Mouse (Mus musculus): ENCODE data around the gene Calr.
"Not testable (repeated sequence)": the region's sequence is repeated elsewhere in the genome, so short reads cannot be mapped to it uniquely, and the experiment has no call there.

The Calr gene

DNA sequence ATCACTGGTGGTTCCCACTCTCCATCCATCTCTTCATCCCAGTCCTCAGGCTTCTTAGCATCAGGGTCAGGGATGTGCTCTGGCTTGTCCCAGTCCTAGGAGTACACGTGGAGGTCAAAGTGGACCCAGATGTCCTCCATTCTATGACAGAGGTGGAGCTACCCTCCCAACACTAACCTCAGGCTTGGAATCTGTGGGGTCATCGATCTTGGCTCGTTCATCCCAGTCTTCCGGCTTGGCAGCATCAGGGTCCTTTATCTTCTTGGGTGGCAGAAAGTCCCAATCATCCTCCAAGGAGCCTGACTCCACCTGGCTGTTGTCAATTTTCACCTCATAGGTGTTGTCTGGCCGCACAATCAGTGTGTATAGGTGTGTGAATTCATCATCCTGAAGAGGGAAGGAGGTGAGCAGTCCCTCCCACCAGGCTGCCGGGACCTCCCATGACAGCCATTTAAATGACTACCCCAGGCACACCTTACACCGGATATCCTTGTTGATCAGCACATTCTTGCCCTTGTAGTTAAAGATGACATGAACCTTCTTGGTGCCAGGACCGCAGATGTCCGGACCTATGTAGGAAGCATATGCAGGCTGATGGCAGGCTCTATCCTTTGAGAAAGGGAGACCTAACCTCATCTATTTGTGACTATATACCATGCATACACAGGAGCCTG lies 2.2 kb downstream of the Calr start:
- no peak for DNase-seq (ENCODE audit: low spot score)

DNA sequence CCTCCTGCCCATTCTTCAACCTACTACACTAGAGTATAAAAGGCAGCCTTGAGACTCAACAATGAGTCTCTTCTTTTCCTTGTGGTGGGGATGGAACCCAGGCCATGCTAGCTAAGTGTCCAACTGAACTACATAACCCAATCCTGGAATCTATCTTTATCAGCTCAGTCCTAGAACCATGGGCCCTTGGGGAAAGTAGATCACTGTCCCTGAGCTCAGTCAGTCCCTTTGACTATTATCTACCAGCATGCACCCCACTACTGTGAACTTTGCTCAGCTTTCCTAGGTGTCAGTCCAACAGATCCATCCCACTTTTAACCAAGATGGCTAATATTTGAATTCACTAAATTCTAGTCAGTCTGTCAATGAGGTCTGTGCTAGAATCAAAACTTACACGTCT lies 5.2 kb downstream of the Calr start:
- no peak for DNase-seq (ENCODE audit: low spot score)

DNA sequence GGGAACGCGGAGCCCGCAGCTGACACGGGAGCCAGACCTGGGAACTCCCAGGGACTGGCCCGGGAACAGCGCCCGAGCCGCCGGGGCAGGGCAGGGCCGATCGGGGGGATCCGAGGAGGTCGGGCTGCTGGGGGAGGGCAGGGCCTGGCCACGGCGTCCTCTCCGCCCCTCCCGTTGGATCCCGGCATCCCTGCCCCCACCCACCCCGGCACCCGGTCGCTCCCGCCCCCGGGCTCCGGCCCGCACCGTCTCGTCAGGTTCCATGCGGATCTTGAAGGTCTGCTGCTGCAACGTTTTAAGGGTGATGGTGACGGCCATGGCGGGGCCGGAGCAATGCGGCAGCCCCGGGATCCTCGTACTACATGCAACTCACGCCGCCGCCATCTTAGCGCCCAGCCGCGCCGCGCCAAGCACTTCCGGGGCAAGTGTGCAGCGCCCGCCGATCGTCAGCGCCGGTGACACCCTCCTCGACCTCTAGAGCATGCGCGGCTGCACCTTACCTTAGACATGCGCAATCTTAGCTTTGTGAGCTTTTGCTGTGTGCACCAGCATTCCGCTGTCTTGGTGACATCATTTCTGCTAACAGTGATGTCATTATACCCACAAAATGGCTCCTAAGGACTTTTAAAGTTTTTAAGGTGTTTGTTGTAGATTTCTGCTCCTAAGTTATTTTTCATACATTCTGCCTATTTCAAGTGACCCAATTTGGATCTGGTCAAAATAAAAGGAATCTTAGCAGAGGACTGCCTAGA lies 6.3 kb downstream of the Calr start, which contains the start of gene Rad23a:
Gene Rad23a (minus strand): TSS at position 418 of the 752 bp plus-strand sequence.
- peak; percentile 78 for DNase-seq (ENCODE audit: low spot score)

DNA sequence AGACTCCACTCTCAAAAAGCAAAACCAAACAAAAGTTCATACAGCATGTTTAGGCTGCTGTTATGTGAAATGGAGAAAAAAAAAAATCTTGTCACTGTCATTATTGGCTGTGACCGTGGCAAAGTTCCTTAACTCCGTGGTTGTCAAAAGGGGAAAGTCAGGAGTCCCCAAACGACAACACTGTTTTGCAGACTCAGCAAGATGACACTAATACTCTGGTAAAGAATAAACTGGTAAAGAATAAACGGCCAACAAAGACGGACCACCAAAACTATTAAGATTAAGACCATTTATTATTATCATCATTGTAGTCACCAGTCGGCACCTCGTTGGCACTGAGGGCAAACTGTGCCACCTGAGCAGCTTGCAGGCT lies 6.9 kb downstream of the Calr start:
- no peak for DNase-seq (ENCODE audit: low spot score)

DNA sequence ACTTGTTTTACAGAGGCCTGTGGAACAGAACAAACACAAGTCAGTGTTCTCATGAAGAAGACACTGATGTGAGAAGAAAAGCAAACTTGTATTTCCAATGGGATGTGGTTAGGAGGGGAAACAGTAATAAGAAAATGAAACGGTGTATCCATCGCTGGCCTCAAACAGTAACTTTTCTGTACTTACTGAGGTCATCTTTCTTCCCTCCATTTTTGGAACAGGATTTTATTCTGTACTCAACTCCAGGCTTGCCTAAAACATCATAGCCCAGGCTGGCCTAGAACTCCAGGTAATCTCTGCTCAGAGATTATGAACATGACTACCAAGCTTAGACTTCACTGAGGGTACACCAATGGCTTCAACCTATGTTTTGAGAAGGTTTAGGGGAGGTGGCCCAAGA lies 7.3 kb downstream of the Calr start:
- no peak for DNase-seq (ENCODE audit: low spot score)

DNA sequence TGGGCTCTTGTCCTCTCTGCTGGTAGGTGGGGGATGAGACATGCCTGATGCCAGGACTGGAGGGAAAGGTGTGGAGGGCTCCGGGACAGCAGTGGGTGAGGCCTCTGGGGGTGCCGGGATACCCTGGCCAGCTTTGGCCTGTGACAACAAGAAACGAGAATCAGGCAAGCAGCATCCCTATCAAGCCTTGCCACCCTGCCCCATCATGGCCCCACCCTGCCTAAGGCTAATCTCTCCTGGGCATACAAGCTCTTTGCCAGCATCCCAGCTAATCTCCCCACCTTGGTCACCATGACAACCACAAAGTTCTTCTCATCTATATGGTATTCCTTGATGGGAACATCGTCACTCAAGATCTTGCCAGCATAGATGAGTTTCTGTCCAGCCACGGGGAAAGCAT lies 8.2 kb downstream of the Calr start:
- DNase-seq (ENCODE audit: low spot score): no peak

DNA sequence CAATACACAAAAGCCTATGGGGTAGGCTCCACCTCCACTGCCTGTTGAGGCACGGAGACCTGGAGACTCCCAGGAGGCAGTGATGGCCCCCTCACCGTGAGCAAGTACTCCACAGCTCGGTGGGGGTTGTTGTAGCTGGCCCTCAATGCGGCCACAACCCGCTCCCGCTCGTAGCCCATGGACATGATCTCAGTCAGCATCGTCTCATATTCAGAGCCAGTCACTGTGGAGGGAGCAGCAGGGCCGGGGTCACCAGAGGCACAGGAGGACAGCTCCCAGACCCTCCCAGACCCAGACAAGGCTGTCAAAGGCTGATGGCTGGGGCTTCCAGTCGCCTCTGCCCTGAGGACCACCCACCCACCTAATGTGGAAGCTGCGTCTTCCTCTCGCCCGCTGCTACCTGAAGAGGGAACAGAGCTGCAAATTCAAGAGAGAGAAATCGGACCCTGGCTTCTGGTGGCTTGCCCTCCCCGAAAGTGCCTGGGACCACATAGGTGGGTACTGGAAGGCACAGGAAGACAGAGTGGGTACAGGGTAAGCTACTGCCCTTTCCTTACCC lies 8.7 kb downstream of the Calr start:
- DNase-seq (ENCODE audit: low spot score): no peak

DNA sequence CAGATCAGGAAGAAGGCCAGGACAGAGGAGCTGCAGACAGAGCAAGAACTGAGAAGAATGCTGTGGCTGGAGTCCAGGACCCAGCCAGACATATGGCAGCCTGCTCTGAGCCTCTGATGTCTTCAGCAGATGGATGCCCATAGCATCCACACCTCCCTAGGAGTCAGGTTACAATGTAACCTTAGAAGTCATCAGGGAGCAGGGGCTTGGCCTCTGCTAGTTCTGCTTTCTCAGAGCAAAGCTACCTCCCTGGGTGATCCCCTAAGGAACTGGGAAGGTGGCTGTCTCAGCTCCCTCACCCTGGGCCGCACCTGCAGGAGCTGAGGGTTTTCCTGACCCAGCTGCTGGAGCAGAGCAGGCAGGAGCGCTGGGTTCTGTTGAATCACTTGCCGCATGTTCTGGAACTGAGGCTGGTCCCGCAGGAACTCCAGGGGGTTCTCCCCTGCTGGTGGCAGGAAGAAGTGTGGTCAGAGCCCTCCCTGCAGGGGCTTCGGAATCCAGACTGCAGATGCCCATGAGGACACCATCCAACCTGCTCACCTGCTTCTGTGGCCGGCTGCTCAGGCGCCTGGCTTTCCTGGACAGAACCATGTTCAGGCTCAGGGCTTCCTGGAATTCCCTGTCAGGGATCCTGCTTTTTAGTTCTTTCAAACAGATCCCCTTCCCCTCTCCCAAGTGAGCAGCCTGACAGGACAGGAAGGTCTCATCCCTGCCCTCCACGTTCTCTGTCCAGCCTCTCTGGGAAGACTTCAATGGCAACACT lies 9.4 kb downstream of the Calr start:
- DNase-seq (ENCODE audit: low spot score): no peak

DNA sequence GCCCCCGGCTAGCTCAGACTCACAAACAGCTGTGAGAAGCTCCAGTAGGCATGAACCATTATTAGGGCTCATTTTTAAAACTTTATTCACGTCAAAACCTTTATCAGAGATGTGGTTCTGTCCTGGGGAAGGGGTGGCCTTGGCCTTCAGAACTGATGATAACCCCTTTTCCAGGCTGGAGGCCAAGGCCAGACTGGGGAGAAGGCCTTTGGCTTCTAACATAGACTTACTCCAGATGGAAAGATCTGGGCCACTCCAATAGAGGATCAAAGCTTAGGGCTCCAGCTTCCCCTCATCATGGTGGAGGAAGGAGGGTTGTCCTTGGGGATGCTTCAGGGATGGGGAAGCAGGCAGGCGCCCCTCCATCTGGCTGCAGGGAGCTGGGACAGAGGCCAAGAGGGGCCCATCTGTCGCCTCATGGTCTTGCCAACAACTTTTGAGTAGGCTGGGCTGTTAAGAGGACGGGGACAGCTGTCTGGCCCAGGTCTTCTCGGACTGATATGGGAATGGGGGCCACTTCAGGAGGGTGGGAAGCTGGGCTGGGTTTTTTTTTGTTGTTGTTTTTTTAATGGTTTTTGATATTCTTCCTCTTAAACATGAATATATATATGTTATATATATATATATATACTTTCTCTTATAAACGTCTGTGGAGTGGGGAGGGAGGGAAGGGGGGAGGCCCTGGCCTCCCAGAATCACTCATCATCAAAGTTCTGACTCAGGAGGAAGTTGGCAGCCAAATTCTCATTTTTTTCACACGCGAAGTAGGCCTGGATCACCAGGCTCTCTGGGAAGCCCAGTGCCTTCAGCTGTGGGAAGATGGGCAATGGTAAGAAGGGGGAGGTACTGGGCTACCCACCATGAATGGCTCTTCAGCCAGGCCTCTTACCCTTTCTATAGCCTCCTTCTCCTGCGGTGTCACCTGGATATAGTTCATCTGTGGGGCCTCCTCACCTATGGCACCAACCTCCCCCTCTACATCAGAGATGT lies 11.6 kb downstream of the Calr start:
- DNase-seq (ENCODE audit: low spot score): peak; percentile 72

DNA sequence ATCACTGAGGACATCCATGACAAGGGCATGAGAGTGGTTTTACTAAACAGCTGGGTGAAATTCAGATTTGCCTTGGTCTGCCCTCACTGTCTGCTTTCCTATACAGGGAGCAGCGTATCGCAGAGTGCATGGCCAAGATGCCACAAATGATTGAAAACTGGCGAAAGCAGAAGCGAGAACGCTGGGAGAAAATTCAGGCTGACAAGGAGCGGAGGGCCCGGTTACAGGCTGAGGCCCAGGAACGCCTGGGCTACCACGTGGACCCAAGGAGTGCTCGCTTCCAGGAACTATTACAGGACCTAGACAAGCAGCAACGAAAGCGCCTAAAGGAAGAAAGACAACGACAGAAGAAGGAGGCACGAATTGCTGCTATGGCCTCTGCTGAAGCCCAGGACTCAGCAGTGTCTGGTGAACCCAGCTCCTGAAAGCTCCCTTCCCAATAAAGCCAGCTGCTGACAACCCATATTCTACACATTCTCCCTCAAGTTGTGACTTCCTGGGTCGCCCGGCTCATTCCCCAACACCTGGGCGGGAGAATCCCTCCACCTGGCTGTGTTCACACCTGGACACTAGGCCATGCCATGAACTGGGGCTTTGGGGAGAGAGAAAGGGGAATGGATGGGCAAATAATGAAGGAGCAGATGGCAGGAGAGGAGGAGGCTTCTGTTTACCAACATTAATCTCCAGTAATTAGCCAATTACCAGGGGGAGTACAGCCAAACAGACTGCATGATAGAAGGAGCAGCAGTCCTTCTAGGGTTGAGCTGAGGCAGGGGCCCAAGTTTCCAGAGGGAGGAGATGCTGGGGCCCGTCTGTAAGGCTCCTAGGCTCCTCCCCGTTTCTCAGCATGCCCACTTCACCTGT lies 12.5 kb downstream of the Calr start:
- no peak for DNase-seq (ENCODE audit: low spot score)

DNA sequence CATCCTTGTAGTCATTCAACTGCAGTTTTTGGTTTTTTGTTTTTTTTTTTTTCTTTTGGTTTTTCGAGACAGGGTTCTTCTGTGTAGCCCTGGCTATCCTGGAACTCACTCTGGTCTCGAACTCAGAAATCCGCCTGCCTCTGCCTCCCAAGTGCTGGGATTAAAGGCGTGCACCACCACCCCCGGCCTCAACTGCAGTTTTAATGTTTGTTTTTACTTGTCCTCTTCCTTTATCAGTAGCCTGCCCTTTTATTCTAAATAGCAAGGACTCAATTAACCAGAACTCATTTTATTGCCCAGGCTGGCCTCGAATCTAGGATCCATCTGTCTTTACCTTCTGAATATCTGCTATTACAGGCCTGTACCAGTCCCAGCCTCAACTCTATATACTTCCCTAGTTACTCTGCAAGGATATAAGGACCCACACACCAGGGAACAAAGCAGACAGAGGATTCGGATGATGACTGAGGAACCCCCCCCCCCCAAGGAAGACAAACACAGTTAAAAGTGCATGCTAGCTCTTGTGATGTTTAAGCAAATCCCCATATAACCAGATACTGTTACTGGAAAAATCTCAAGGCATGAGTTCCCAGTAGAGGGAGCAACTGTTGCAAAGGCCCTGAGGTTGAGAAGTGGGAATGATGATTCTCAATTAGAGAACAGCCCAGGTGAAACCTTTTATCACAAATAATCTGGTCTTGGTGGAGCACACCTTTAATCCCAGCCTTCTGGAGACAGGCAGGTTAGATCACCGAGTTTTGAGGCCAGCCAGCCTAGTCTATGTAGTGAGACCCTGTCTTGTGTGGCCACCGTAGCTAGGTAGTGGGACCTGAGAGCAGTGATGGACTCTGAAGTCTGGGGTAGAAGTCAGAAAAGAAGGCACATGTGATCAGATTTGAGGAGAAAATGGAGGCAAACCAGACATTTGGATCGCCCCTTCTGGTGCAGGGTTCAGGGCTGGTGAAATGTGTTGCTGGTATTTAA lies 13.7 kb downstream of the Calr start:
- DNase-seq (ENCODE audit: low spot score): no peak

DNA sequence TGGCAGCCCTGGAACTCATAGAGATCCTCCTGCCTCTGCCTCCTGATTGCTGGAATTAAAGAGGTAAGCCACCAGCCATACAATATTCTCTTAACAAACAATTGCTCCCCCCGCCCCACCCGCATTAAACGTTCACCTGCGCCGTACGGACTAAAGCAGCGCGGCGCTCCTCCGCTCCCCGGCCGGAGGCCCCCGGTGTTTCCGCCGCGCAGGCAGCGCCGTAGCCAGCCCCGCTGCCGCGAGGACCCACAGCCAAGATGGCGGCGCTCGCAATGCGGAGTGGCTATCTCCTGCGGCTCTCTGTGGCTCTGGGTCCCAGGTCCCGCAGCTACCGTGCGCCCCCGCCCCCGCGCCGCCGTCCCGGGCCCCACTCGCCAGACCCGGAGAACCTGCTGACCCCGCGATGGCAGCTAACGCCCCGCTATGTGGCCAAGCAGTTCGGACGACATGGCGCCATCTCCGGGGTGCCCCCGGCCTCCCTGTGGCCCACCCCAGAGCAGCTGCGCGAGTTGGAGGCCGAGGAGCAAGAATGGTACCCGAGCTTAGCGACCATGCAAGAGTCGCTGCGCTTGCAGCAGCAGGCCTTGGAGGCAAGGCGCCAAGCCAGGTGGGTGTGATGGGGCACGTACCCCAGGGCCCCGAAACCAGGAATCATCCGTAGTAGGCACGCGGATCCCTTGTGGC lies 14.6 kb downstream of the Calr start:
- DNase-seq (ENCODE audit: low spot score): no peak

DNA sequence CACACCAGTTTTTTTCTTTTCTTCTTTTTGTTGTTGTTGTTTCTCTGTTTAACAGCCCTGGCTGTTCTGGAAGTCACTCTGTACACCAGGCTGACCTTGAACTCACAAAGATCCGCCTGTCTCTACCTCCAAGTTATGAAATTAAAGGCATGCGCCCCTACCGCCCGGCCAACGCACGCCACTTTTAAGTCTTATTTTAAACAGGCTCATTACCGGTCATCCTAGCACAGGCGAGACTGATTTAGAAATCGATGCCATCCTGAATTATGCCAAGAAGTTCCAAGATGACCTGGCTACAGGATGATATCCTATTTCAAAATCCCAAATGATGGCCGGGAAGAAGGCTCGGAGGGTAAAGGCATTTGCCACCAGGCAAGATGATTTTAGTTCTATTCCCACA lies 15.2 kb downstream of the Calr start, which contains the start of gene Gadd45gip1:
Gene Gadd45gip1 (plus strand): TSS at position 33 of the 400 bp plus-strand sequence.
- no peak for DNase-seq (ENCODE audit: low spot score)

DNA sequence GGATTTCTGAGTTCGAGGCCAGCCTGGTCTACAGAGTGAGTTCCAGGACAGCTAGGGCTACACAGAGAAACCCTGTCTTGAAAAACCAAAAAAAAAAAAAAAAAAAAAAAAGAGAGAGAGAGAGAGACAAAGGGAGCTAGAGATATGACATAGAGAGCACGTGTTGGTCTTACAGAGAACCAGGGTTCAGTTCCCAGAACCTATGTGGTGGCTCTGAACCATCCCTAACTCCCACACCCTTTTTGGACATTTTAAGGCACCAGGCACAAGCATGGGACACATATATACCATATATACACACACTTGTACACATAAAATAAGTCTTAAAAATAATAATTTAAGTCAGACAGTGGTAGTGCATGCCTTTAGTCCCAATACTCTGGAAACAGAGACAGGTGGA lies 20.2 kb downstream of the Calr start:
- not testable (repeated sequence) for DNase-seq (ENCODE audit: low spot score)

DNA sequence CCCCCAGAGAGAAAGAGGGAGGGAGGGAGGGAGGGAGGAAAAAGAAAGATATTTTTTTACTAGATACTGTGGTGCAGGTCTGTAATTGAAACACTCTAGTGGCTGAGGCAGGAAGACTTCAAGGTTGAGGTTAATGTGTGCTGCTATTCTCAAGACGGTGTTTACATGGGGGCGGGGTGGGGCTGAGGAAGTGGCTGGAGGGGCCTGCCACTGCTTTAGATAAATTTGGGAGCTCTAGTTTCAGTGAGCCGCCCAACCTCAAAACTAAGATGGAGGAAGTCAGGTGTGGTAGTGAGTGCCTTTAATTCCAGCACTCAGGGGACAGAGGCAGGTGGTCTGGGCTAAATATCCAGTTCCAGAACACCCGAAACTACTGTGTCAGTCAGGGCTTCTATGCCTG lies 21.1 kb downstream of the Calr start:
- DNase-seq (ENCODE audit: low spot score): no peak

DNA sequence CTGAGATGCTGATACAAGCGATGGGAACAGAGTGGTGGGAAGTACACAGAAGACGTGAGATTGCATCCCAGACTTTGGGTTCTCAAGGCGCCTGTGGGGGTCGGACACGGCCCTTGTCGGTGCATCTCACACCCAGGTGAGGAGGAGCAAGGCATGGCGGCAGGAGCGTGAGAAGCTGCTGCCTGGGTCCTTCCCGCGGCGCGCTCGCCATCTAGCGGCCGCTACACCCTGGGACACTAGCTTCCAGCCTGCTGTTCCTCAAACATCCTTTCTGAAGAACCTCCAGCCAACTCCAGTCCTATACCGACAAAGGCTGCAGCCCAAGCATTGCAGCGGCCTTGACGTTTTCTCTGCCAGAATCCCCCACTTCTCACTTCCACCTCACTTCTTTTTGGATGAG lies 23.1 kb downstream of the Calr start:
- no peak for DNase-seq (ENCODE audit: low spot score)

DNA sequence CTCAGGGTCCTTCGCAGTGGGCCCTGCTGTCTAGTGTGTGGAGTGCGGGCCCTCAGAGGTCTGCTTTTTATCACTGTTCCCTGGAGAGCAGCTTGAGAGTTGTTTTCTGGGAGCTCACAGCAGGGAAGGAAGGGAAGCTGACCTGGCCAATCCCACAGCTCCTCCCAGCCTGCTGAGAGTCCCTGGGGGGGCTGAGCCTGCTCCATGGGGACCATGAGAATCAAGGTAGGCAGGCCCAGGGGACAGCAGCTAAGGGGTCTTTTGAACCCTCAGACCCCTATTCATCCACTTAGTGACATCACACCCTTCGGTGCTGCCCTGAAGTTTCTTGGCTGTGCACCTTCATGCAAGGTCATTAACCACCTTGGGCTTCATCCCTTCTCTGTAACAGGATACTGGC lies 24.0 kb downstream of the Calr start, which contains the start of gene Dand5:
Gene Dand5 (minus strand): TSS at position 101 of the 400 bp plus-strand sequence.
- no peak for DNase-seq (ENCODE audit: low spot score)

DNA sequence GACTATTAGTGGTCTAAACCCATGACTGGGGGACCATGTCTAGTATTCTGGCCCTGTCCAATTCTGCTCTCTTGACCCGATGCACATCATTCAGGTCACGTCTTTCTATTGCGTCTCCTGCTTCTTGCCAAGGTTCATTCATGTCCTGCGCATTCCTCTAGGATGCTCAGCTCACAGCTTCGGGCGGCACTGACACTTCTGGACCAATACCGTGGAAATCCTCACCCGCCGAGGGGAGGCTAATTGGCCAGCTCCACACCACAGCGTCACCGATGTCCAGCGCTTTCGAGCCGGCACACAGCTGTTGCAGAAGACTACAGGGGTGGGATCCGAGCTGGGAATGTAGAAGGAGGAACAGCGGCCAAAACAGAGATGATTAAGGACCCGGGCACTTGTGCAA lies 30.6 kb downstream of the Calr start:
- DNase-seq (ENCODE audit: low spot score): no peak

Measured in layer of hippocampus, adult 9-10 months (tissue).